Mouse (Mus musculus) layer of hippocampus, postnatal 10 days (tissue): ENCODE data around the gene Nsun2. TPM values are rescaled to one million over a fixed set of nuclear protein-coding genes. Genes with fewer than 3 reads are reported as not detected.
"Not testable (repeated sequence)": the region's sequence is repeated elsewhere in the genome, so short reads cannot be mapped to it uniquely, and the experiment has no call there.

Experiments
- DNase-seq, 2 experiments: peaks; one replicate each; pipeline ENCODE4 v3.0.0; 2021; ENCODE audit warnings: low spot score in 2 of 2
- total RNA-seq, 2 experiments: library from RNA; stranded (reverse); gene quantifications; 2 replicates each; pipeline ENCODE4 v1.2.3; 2021

Nsun2 gene
- total RNA-seq, 2 experiments from 2014 or later: 74.5 to 84.5 TPM

- DNase-seq: no peak
Observed at GRCm38 (mm10) chr13:69549980-69550379, 16.4 kb downstream of the Nsun2 start.

DNA sequence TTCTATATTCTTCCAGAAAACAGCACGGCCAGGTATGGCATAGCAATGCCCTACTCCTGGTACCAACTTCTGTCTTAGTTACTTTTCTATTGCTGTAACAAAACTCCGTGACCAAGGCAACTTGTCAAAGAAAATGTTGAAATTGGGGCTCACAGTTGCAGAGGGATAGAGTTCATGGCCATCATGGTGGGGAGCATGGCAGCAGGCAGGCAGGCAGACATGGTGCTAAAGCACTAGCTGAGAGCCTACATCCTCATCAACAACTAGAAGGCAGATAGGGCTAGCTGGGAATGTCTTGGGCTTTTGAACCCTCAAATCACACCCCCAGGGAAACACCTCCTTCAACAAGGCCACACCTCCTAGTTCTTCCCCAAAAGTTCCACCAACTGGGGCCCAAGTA is 17.3 kb downstream of the Nsun2 start:
- no peak for DNase-seq

GRCm38 (mm10) chr13:69553024-69553423 is 19.5 kb downstream of the Nsun2 start:
- DNase-seq: no peak

DNA sequence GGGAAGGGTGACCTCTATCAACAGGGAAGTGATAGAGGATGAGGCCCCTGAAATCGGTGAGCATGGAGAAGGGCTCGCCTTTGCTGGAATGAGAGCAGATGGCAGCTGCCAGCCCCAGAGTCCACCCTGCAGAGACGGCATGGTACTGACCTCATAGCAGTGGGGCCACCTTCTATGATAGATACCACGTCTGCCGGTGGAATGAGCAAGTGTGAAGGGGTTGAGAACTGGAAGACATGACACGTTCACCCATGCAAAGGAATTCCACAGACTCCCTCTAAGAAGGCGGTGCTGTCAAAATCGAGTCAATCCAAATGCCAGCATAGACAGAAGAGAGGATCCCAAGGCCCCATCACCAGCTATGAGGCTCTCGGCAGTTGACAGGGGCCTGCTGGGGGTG is 20.7 kb downstream of the Nsun2 start:
- DNase-seq: no peak

DNA sequence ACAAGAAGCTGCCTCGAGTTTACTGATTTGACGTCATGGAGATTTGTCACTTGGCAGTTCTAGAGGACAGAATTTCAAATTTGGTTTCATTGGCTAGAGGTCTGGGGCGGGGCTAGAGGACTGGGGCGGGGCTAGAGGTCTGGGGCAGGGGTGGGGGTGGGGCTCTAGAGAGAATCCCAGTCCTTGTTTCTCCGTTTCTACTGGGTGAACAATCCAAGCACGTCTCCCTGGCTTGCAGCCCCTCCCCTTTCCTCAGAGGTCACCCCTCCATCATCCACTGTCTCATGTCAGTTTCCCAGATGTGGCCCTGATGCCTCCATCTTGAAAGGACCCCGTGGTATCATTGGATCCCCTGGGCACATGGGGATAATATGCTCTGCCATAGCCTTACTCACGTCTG is 21.5 kb downstream of the Nsun2 start:
- DNase-seq: no peak

DNA sequence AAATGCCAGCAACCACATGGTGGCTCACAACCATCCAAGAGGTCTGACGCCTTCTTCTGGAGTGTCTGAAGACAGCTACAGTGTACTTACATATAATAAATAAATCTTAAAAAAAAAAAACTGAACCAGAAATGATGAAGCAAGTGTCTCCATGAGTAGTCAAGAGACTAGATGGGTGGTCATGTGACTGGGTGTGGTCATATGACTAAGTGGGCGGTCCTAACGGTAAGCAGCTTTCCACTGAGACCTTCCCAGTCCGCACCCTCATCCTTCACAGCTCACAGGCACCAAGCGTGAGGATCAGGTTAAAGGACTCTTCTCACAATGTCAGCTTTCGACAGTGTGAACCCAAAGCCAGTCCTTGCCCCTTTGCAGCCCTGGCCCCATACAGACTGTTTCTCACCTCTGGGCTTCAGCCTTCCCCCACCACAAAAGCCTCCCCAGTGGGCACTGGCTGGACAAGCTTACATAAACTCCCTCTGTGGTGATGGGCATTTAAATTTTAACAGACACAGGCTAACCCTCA is 22.5 kb downstream of the Nsun2 start:
- no peak for DNase-seq

DNA sequence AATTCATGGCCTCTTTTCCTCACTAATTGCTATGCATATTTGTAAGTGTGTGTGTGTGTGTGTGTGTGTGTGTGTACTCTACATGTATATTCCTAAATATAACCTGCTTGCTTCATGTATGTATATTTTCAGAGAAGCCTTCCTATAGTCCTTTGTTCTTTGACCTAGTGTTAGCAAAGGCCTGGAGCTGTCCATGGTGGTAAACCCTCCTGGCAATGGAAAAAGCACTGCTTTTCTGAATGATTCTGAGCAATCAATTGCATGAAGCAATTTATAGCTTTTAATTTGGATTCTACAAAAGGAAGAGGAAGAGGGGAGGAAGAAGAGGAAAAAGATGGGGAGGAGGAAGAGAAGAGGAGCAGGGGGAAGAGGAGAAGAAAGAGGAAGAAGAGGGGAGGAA is 23.2 kb downstream of the Nsun2 start:
- no peak for DNase-seq

- peak in 1 of 2 experiments; percentile 59 for DNase-seq
Observed at GRCm38 (mm10) chr13:69558098-69558660, 24.6 kb downstream of the Nsun2 start.

DNA sequence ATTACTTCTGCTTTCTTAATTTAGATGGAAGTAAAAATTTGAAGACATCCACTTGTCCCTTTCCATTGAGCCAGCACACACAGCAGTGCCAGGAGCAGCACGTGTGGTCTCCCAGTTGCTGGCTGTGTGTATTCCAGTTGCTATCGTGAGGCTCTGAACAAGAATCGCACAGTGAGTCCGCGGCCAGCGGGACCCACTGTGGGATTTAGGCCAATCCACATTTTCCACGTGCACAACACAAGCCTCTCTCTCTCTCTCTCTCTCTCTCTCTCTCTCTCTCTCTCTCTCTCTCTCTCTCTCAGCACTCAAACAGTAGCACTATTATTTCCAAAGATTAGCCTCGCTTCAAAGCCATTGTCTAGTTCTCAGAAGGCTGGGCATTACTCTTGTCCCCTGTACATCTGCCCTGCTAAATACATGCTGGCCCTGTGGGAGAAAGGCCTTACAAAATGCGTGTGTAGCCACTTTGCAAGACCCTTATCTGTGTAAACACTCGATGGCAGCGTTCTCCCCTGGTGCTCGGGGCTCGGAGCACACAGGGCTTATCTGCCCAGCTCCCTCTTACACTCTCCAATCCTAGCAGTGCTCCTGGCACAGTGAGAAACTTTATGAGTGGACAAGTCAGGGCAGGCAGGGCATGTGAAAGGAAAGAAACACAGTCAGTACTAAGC is 25.9 kb downstream of the Nsun2 start:
- DNase-seq: no peak

DNA sequence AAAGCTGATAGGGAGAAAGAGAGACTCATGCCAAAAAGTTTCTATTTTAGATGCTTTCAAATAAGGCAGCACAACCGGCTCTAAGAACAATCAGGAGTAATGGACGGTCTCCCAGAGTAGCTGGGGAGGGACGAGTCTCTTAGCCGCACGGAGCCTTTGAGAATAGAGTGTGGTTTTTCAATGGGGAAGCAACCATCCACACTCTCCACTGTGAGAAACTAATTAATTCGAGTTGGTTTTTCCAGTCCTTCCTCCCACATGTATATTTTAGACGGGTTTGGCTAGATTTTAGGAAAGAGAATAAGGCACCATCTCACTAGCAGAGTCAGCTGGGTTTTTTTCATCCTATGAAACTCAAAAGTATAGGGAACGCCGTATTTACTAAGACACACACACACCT is 28.5 kb downstream of the Nsun2 start:
- no peak for DNase-seq

DNA sequence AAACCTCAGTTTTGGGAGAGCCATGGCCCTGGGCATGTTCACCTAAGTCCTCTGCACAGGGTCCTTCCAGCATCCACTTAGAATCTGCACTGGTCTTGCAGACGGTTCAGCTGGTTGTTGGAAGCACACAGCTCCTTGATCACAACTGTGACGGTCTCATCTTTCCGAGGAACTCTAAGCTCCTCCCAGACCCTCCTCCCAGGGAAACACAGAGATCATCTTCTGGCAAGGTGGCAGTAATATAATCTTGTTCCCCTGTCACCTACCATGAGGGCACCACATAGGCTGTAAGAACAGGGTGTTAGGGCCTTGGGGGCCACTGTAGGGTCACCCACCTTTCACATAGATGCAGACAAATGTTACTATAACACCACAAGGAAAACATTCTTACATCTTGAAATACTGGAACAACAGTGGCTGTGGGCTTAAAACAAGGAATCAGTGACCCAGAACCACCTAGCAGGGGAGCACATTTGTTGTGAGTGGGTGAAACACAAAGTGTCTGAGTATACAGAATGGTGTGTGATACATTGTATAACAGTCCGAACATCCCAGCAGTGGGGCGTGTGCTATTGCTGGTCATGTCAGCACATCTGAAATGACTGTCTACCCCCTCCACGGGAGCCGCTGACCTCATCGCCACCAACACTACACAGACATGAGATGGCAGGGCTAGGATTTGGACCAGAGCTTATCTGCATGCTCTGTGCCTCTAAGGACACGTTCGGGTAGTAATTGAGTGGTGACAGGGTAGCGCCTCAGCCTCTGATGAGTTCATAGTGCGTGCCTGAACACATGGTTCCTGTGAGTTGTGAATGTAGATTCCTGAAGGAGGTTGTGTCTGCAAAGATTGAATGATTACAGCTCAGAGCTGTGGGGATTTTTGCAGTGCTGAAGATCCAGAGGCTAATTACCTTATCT is 29.4 kb downstream of the Nsun2 start:
- DNase-seq: no peak

DNA sequence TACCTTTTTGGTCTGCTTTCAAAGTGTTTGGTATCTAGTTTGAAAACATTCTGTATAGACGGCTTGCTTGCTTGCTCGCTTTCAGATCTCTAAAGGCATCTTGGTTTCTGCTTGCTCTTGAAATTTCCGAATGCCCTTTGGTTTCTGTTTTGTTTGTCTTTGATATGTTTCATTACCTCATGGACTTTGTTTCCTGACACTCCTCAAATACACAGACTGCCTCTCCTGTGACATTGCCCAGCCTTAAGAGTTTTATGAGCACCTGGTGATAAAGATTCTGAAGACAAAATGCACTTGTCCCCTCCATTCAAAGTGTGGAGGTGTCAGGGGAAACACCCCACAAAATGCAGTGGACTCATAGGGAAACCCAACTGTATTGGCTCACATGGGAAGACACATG is 30.4 kb downstream of the Nsun2 start:
- DNase-seq: no peak

- DNase-seq: no peak
Observed at GRCm38 (mm10) chr13:69564573-69564972, 31.0 kb downstream of the Nsun2 start.

- DNase-seq: not testable (repeated sequence)
Observed at GRCm38 (mm10) chr13:69565401-69565800, 31.9 kb downstream of the Nsun2 start.

- no peak for DNase-seq
Observed at GRCm38 (mm10) chr13:69569201-69569600, 35.7 kb downstream of the Nsun2 start.

- DNase-seq: no peak
Observed at GRCm38 (mm10) chr13:69572594-69572993, 39.0 kb downstream of the Nsun2 start.

- DNase-seq: peak; percentile 35 to 53
Observed at GRCm38 (mm10) chr13:69576676-69577075, 43.1 kb downstream of the Nsun2 start.

- DNase-seq: no peak
Observed at GRCm38 (mm10) chr13:69577181-69577834, 43.8 kb downstream of the Nsun2 start.

- no peak for DNase-seq
Observed at GRCm38 (mm10) chr13:69582411-69582810, 48.9 kb downstream of the Nsun2 start.

GRCm38 (mm10) chr13:69583591-69583990 is 50.0 kb downstream of the Nsun2 start:
- no peak for DNase-seq

DNA sequence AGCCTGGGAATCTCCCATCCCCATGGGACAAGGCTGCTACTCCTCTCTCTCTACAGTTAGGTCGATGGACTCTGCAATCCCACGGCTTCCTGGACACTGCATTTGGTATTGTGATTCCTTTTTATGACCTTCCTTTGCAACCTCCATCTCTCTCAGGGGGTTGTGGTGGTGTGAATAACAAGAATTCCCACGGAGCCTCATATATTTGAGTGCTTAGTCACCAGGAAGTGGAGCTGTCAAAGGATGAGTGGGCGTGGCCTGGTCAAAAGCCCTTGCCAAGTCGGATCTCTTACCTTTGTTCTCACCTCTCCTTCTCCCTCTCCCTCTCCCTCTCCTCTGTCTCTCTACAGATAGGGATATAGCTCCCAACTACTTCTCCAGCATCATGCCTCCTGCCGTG is 52.3 kb downstream of the Nsun2 start:
- DNase-seq: no peak
